Mouse (Mus musculus) A20 (cell line): Measurements from ENCODE around the gene Tas1r2.
A peak's percentile ranks its signal among the peaks of the same experiment; 100 is the strongest.

Source experiments
- DNase-seq: peaks from one replicate; pipeline ENCODE4 v3.0.0-alpha.2; 2011; ENCODE audit warnings: low read depth, low spot score

Tas1r2 gene

DNA sequence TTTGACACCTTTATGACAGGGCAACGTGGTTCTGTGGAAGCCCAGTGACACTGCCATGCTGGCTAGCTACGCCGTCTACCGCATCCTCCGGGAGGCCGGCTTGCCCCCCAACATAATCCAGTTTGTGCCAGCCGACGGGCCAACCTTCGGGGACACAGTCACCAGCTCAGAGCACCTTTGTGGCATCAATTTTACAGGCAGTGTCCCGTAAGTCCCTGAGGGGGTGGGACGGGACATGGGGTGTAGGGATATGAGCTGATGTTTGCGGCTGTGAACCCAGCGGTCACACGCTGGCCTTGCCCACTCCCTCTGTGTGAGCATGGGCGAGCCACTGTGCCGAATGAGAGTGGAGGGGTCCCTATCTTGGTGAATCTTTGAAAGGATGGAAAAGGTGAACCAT, 15.0 kb upstream of the Tas1r2 start:
- DNase-seq: no peak

DNA sequence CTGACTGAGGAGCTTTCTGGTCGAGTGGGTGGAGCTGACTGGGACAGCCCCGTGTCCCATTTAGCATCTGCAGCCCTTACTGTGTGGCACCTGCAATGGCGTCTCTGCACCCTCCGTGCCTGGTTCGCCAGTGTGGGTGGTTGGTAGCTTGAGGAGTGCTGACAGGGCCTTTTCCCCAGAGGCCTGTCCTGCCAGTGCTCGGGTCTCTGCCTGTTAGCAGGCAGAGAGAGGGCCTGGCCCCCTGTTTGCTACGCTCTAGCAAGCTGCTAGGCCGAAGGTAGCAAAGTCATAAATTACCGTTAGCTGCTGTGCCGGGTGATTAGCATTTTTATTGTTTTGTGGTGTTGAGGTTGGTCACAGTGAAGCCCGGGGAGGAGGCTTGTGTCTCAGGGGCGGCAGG, 13.5 kb upstream of the Tas1r2 start:
- DNase-seq: peak; percentile 94

DNA sequence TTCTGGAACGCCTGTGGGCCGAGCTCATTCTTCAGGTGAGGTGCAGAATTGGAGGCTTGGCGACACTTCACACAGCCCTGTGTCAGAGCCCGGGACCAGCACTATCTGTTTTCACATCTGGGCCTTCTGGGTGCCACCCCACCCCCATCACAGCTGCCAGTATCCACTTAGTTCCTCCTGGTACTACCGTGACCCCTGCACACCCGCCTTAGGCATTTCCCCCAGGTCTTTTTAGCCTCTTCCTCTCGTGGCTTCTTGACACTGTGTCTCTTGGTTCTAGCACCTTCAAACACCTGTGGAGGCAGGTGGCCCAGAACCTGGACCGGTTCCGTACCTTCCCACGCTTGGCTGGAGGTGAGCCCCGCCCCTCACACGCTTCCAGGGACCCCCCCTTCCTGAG, 13.0 kb upstream of the Tas1r2 start:
- peak; percentile 91 for DNase-seq

DNA sequence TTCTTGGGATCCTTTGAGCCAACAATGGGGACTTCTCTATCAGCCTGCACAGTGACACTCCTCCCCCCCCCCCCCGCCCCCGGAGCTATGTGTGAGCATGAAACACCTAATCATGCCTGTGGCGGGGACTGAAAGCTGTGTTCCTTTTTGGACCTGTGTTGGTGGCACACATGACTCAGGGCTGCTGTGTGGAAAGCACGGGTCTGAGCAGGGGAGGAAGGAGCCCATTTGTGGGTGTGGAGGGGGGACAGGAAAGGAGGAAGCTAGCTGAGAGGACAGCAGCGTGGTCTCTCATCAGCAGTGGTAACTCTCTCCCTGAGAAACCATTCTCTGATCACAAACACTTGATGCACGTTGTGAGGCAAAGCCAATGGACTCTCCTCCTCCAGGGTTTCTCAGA, 12.6 kb upstream of the Tas1r2 start:
- DNase-seq: no peak

DNA sequence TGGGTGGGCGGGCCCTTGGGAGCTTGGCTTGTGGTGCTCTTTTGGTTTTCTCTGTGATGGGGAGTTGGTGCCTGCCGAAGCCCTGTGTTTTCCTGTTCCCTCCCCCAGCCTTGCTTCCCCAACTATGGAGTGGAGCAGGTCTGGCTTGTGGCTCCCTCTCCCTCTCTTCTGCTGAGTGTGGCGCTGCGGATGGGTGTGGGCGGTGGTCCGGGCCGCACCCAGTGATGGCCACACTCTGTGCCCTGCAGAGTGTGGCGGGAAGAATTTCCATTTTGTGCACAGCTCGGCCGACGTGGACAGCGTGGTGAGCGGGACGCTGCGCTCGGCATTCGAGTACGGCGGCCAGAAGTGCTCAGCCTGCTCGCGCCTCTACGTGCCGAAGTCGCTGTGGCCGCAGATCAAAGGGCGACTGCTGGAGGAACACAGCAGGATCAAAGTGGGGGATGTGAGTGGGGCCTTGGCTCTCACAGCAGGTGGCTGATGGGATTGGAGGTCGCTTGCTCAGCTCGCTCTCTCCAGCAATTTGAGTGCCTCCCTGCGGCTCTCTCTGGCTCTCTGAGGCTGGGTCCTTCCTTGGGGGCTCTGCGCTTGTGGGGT, 11.4 kb upstream of the Tas1r2 start:
- no peak for DNase-seq

DNA sequence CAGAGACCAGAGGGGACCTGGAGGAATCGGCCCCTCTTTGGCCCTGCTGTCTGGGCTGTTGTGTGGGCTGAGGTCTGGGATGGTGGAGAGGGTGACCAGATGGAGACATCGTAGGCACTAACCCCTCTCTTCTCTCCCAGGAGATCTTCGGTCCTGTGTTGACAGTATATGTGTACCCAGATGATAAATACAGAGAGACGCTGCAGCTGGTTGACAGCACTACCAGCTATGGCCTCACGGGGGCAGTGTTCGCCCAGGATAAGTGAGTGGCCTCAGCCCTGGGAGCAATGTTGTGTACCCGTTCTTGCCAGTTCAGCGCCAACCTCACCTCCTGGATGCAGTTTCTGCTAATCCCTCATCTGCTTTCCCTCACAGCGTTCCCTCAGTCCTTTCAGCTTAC, 9.4 kb upstream of the Tas1r2 start:
- peak; percentile 84 for DNase-seq

DNA sequence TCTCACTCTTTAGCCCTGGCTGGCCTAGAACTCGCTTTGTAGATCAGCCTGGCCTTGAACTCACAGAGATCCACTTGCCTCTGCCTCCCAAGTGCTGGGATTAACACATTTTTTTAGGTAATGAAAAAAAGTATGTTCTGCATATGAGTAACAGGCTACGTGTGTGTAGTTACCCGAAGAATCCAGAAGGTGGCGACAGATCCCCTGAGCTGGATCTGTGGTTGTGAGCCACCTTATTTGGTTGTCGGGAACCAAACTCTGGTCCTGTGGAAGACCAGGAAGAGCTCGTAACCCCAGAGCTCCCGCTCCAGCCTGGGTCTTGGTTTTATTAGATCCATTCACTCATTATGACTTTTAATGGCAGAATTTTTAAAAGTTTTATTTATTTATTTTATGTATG, 6.4 kb upstream of the Tas1r2 start:
- DNase-seq: no peak

DNA sequence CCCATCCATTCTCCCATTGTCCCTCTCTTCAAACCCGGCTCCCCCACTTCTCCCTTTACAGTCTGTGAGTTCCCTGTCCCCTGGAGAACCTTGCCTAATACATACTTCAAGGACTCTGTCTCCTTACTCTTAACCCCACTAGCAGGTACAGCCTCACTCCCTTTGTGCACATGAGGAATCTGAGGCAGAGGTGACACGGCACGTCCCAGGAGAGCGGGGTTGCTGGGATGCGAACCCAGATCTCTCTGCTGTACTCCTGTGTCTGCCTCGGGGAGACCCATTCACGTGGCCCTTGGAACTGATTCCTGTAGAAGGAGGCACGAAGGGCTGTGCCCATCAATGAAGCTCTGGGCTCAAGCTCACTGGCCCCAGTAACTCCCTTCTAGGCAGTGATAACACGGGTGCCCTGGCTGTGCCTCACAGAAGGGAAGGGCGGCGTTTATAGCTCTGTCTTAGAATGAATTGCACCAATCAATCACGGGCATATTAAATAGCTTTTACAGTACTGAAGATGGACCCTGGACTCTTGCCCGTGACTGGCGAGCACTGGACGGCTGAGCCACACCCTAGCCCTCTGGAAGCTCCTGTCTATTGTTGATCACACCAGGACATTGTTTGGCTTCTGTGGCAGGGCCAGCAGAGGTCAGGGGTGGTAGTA, 3.1 kb upstream of the Tas1r2 start:
- DNase-seq: no peak

DNA sequence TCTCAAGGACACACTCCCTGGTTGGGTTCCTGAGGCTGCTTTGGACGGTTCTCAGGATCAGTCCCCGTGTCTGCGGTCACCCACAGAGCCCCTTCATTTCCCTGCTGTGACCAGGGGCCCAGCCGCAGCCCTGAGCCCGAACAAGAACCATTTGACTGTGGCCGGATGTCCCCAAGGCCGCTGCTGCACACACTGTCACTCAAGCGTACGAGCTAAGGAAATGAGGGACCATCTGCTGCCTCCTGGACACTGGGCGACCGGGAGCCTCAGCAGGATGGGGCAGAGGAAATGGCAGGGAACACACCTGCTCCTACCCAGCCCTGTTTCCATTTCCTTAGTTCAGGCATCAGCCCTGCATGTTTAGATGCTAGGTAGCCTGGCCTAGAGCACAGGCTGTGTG, 2.4 kb upstream of the Tas1r2 start:
- peak; percentile 67 for DNase-seq

DNA sequence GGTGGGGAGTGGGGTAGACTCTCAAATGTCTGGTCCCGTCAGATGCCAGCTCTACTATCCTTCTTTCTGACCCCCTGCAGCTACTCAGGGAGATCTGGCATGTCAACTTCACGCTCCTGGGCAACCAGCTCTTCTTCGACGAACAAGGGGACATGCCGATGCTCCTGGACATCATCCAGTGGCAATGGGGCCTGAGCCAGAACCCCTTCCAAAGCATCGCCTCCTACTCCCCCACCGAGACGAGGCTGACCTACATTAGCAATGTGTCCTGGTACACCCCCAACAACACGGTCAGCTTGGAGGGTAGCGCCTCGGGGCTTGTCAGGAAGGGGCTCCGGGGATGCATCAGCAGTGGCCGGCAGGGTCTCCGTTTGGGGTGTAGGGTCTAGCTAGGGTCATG, 8.6 kb downstream of the Tas1r2 start:
- no peak for DNase-seq

DNA sequence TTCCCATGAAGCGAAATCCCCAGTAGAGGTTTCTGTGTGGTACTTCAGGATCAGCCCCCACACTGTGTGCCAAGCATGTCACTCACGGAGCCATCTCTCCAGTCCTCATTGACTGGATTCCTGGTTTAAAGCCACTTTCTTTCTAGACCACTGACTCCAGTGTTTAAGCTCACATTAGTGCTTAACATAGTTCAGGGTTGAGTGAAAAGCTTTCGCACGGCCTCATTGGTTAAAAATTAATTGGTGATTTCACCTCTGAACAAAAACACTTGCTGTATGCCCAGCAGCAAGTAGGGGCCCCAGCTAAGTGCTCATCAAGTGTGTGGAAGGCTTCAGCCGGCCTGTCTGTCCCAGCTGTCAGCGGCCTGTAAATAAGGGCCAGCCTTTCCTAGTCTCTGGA, 14.3 kb downstream of the Tas1r2 start:
- no peak for DNase-seq

DNA sequence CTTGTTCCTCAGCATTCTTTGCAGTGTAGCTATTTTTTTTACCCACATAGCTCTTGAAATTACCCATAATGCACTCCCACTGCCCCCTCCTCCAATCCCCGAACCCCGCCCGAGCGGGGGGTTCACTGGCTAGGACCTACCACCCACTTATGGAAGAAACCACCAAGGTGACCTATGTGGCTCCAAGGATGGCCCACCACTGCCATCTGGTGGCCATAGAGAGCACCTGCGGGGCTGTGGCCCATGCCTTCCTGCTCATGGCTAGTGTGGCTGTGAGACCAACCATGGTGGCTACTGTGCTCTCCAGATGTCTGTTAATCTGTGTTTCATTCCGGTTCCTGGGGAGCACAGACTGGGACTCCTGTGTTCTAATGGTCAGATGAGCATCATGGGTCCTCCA, 16.5 kb downstream of the Tas1r2 start:
- DNase-seq: peak; percentile 76

DNA sequence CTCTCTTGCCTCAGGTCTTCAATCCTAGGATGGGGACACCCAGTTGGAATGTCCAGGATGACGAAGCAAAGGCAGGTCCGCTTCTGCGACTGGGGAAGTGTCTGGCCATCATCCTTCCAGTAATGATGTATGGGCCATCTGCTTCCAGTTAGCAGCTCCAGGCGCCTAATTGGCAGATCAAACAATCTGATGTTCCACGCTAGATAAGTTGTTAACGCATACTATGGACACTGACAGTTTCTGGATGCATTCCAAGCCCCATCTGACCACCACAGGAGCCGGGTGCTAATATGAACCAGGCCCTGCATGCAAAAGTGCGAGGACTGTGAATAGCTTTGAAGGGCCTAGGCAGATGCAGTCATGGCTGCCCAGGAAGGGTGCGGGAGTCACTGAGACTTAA, 22.4 kb downstream of the Tas1r2 start:
- no peak for DNase-seq

DNA sequence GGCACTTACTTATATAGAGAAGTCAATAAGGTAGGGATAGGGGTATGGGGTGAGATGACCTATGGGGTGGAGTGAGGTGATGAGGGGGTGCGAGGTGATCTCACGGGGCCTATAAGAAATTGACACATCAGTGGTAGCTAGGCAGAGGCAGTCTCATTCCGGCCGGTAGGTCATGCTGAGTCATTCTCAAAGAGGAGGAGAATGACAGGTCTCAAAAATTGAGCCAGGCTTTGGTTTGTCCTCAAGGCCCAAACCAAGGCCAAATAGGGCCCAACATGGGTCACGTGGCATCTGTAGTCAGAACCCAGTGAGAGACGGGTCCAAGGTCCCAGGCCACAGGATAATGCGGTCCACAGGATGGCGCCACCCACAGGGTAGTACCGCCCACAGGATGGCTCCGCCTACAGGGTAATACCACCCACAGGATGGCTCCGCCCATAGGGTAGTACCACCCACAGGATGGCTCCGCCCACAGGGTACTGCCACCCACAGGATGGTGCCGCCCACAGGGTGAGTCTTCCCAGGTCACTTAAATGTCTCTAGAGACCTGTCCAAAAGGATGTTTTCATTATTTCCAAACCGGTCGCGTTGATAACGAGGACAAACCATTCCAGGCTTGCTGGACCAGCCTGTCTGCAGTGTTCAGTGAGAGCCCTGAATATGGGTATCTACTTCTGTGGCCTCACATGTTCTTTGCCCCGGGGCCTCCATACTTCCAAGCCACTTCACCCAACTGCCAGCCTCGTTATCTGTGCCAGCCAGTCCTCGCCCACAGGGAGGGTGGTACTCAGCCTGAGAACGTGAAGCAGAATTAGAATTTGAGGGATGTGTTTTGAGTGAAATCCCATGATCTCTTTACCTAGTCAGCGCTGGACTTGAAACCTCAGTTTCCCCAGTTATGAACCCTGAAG, 30.6 kb downstream of the Tas1r2 start:
- no peak for DNase-seq

DNA sequence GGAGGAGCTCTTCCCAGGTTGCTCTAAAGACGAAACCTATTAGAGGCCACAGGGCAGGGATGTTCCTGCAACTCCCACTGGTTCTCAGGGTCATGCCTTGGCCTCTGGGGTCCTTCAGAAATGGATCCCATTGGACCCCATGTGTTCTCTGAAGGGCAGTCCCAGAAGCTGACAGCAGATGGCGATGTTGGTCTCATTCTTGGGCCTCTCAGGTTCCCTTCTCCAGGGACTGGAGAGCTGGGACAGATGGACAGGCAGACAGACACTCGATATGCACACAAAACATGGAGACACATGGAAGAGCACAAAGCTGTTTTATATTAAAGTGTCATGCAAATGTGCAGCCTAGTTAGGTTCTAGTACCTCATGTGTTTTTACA, 31.3 kb downstream of the Tas1r2 start:
- DNase-seq: peak; percentile 47

DNA sequence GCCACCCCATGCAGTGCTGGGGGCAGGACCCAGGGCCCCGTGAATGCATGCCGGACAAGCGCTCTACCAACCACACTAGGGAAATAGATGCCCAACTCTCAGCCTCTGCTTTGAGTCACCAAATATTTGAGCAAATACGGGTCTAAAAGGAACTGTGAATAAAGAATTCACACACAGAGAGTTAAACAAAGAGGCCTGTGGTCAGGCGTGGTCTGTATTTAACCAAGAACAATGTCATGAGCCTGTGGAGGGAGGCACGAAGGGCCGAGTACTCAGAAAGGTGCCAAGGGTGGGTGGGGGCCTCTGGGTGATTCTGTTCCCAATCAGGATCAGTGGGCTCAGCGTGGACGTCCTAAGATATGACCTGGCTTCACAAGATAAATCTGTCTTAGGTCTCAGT, 34.7 kb downstream of the Tas1r2 start:
- no peak for DNase-seq

DNA sequence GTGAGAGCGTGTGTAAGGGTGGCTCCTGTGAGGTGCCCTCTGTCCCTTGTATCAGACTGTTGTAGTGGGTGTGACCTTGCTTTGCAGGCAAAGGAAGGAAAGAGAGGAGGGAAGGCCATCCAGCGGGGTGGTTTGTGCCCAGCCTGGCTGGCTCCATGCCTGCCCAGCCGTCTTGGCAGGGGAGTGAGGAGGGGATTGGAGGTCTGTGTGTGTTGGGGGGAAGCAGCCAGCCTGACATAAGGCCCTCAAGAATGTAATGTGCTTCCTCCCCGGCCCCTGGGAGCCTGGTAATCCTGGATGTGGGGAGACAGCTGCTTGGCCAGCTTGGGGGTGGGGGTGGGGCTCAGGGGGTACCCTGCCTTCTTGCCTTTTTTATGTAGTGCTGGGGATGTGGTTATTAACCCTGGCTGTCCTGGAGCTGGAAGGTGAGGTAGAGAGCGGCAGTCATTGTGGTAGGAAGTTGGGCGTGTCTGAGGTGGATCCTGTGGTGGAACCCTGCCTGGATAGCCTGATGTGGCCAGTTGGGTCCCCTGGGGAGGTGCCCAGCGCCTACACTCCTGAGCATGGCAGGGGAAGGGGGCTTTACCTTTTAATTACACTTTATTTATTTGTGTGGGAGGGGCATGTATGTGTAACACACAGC, 36.4 kb downstream of the Tas1r2 start:
- DNase-seq: no peak

DNA sequence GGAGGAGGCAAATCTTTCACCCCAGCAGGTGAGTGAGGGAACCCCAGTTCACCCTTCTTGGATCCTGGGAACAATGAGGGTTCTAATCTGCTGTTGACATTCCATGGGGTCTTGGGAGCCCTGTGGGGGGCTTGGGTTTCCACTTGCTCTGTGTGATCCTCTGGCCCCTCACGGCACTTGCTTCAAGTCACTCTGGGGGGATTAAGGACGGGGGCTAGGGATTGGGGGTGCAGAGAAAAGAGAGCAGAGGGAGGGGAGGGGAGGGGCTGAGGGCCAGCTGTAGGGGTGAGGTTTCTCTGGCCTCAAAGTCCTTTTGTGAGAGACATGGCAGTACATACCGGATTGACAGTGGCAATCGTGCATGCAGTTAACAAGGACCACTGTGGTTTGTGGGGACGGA, 40.0 kb downstream of the Tas1r2 start:
- no peak for DNase-seq

DNA sequence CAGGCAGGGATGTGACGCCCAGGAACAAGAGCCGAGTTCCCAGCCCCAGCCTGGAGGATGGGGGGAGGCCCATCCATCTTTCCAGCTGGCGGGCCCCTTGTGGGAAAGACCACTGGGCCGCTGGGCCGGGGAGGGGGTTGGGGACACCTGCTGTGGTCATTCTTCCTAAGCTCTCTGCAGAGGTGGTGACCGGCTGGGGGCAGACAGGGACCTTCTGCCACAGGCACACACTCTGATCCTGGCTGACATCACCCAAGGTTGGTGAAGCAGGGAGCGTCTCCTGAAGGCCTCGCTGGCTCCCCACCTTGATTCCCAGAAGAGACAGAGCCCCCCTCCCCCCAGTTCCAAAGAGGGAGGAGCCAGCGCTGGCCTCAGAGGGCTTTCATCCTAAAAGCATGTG, 44.4 kb downstream of the Tas1r2 start:
- no peak for DNase-seq

DNA sequence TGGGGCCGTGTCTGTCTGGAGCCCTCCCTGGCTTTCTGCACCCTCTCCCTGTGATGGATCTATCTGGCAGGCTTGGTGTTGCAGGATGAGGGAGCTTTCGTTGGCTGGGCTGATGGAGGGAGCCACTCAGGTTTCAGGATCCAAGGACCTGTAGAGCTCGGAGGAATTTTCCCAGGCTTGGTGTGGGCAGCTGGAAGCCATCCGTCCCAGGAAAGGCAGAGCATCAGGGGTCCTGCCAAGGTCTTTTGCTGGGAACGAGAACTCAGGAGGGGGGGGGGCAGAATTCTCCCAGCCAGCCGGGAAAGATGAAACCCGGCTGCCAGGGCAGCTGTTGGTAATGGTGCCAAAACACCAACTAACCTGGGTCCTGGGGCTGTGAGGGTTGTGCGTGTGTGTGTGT, 45.3 kb downstream of the Tas1r2 start:
- DNase-seq: no peak

DNA sequence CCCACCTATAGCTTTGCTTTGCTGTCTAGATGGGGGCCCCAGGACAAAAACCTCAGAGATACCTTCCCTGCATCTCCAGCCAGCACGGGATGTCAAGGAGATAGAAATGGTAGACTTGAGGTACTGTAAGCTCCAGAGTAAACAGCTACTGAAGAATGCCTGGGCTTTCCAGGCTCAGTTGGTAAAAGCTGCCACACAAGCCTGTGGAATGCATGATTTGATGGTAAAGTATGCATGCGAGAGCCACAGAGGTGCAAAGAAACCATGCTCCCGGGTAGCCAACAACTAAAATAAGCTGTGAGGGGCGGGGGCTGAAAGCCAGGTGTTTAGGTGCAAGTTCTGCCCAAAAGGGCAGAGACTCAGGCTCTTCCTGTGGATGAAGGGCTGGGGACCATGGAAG, 49.6 kb downstream of the Tas1r2 start:
- DNase-seq: no peak

DNA sequence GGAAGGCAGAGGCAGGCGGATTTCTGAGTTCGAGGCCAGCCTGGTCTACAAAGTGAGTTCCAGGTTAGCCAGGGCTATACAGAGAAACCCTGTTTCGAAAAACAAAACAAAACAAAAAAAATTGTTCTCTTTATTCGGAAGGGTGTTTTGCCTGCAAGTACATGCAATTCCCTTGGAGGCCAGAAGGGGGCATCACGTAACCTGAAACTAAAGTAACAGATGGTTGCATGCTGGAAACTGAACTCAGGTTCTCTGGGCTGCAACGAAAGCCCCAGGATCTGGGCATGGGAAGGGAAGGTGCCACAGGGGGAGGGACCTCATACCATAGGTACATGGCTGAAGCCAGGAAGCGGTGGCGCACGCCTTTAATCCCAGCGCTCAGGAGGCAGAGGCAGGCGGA, 50.1 kb downstream of the Tas1r2 start:
- DNase-seq: peak; percentile 33
